Mouse (Mus musculus) embryo, embryonic 10.5 days (tissue): Measurements from ENCODE around the gene 3425401B19Rik.
A peak's percentile ranks its signal among the peaks of the same experiment; 100 is the strongest.

ENCODE experiments used
- DNase-seq: peaks from one replicate; pipeline ENCODE4 v3.0.0-alpha.2; 2015; ENCODE audit warnings: low spot score

The 3425401B19Rik gene

DNA sequence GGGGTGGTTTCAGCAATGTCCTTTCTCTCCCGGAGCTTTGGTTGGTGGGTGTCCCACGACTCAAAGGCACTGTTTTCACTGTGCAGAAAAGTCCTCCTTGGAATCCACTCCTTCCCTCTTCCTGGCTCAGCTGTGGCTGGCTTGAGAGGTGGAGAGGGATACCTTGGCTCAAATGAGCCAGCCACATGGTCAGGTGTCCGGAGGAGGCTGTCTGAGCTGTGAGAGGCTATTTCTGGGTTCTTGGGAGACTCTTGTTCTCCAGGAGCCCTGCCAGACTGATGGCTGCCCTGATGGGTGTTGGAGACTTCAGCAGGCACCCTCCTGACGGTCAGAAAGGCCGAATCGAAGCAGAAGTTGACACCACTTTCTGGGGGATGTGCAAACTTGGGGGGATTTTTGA lies 22.0 kb downstream of the 3425401B19Rik start:
- no peak for DNase-seq

DNA sequence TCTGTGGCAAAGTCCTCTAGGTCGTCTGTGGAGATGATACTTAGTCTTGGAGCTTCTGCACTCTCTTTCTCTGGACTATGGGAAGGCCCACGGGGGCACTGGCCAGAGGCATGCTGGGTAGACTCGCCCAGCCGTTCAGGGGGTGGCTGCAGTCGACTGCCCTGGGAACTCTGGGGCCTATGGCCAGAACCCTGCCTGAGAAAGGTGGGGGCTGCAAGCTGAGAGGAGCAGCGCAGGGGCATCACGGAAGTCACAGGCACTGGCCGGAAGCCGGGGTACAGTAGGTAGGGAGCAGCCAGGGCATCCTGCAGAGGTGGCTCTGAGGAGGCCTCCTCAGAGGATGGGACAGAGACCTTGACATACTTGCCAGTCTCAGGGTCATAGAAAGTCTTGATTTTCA lies 25.3 kb downstream of the 3425401B19Rik start:
- DNase-seq = no peak

DNA sequence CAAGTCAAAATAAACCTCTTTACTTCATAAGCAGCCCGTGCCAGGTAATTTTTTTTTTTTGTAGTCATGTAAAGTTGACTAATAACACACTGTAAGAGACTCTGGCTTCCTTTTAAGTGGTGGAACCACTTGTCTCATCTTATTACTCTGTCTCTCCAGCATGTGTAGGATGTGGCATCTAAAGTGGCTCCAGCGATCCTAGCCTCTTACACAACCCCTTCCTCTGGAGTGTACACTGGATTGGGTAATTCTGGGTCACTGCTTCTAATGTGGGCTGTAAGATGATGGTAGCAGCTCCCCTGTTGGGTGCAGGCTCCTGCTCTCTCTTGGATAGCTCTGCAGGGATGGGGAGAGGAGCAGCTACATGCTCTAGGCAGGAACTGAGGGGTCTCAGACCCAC lies 46.6 kb downstream of the 3425401B19Rik start:
- DNase-seq = no peak

DNA sequence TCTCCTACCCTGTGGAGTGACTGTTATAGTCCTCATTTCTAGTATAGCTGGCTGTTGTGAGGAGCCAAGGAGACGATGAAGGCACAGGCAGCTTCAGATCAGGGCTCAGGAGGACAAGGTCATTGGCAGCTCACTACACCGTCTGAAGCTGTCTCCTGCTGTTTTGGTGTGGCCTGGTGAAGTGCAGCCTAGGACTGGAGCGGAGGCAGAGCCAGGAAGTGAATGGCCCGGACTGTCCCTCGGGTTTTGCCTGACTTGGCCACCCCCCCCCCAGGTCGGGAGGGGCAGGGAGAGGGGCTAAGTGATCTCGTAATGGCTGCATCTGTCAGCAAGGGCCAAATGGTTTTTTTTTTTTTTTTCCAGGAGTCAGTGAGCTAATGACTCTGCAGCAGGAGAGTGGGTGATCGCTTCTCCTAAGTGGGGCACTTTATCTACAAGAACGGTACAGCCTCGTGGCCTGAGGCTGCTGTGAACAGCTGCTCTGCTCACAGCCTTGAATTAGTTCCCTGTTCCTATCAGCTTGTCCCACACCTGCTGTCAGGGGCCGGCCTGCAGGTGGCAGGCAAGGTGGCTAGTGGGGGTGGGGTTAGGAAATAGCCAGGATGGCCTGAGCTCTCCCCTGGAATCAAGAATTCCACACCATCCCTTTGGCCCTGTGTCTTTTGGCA lies 50.9 kb downstream of the 3425401B19Rik start:
- peak; percentile 22 for DNase-seq

DNA sequence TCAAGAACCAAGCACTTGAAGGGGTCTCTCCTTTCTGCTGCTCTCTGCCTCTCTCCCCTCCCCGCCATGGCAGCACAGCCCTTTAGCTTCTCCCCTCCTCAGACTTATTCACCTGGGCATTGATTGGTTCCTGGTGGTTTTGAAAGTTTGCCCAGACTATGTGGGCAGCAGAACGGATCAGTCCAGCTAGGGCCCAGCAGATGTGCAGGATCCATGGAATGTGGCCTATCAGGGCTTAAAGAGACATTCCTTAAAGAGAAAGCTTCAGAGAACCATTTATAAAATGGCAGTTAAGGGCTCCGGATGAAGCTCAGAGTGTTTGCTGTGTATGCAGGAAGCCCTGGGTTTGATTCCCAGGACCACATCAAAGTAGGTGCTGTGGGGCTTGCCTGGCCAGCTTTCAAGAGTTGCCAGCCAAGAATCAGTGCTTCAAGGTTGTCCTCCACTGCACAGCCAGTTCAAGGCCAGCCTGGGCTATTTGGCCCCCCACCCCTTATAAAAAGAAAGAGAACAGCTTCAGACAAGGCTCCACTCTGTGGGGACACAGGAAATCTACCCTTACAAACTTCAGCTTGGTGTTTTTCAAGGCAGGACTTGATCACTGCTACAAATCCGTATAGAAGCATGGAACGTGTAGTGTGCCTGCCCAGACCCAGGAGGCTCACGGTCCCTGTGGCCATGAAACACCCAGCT lies 52.0 kb downstream of the 3425401B19Rik start:
- no peak for DNase-seq

DNA sequence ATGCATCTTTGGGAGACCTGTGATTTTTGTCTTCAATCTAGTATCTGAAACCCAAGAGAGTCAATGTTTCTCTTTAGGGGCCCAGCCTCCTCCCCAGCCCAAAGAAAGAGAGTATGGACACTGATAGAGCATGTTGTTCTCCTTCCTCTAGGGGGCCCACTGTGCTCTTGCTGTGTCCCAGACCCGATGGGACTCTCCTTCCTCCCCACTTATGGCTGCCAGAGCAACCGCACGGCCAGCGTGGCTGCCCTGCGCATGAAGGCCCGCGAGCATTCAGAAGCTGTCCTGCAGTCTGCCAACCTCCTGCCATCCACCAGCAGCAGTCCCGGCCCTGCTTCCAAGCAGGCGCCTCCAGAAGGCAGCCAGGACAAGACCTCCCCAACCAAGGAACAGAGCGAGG lies 56.5 kb downstream of the 3425401B19Rik start:
- peak; percentile 26 for DNase-seq

DNA sequence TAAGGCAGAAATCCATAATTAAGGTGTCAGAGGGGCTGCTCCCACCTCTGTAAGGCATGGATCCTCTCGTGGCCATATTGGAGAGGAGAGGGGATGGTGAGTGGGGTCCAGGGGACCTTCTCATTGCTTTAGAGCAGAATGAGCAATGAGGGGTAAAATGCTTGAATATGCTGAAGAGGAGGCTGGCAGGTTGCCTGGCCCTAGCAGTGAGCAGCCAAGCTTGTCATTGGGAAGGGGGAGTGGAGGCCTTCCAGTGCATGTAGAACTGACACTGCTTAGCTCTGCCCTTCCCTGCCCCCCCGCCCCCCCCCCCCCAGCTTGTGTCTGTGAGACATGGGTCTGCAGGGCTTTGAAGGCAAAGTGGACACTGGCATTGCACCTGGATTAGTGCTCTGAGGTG lies 57.8 kb downstream of the 3425401B19Rik start:
- DNase-seq = no peak

DNA sequence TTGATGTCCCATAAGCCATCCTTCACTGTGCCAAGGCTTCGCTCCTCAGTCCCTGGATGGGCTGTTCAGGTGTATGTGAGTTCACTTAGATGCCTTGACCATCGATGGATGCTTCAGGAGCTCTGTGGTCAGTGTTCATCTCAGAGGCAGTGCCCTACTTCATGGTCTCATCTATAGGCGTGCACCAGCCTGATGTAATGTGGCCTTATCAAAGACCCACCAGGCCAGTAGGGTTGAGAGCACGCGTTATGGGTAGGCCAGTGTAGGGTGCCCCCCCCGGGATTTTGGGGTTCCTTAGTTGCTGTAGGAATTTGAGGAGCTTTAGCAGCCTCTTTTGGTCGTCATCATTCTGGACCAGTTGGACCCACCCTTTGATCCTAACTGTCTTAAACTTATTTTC lies 60.3 kb downstream of the 3425401B19Rik start:
- no peak for DNase-seq

DNA sequence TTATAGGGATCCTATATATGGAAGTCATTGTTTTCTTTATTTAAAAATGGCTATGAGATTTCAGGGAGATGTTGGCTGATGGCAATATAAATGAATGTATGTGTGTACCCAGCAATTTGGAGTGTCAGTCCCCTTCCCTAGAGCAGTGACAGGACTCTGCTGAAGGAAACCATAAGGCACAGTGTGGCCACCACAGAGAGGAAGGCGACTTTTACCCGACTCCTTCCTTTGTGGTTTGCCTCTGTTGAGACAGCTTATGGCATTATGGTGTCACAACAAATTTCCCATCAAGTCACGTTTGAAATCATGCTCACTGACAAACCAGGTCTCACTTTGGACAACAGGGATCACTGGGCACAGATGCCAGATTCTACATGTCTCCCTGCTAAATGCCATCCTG lies 60.8 kb downstream of the 3425401B19Rik start:
- DNase-seq = no peak

DNA sequence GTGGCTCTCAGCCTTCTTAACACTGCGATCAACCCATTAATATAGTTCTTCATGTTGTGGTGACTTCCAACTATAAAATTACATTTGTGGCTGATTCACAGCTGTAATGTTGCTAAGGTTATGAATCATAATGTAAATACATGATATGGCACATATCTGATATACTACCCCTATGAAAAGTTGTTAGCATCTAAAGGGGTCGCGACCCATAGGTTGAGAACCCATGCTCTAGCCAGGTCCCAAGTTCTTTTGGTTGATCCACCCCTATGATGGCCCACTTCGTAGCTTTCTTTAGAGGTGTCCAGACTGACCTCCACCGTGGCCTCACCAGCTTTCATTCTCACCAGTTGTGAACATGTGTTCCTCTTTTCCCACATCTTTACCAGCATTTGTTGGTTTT lies 67.8 kb downstream of the 3425401B19Rik start:
- no peak for DNase-seq

DNA sequence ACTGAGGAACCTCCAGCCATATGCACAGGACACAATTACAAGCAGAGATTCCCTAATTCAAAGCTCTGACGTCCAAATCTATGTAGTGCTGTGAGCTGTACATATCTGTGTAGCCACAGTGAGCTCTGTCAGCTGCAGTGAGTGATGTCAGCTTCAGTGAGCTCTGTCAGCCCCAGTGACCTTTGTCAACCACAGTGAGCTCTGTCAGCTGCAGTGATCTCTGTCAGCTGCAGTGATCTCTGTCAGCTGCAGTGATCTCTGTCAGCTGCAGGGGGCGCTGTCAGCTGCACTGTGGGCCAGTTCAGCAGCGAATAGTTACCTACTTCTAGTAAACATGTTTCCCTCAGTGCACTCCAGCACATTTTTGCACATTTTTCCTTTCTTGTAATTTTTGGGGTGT lies 75.7 kb downstream of the 3425401B19Rik start:
- DNase-seq = peak; percentile 43
